Mouse (Mus musculus) spleen, adult 18-20 months (tissue): ENCODE results near the gene Akap2.

Experiments
- DNase-seq, 2 experiments: peaks; one replicate each; pipeline ENCODE4 v3.0.0; 2022; ENCODE audit warnings: mixed read lengths in 2 of 2

Akap2 gene

DNA sequence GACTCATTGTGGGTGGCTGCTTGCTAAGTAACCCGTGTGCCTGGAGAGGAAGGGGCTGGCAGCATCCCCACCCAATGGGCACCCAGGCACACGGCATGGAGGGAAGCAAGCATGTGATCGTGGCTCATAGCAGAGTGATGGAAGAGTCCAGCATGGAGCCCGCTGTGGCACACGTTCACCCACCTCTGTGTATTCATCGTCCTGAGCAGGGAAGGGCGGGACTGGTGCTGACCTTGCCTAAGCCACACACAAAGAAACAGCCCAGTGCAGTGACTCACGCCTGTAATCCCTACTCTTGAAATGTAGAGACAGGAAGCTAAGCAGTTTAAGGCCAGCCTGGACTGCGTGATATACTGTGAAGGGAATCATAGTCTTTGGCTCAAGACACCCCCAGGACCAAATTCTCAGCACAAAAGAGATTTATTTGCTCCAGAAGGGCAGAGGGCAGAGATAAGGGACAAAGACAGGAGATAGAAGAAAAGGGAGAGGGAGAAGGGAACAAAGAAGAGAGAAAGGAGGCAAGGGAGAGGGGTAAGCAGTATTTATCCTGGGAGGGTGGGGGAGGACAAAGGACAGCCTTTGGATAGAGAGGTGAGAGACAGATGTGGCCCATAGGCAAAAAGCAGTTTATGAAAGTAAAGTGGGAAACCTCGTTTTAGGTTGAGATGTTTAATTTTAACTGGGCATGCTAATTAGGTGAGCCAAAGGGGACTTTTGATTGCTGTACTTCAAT, 81.0 kb downstream of the Akap2 start:
- DNase-seq = no peak

DNA sequence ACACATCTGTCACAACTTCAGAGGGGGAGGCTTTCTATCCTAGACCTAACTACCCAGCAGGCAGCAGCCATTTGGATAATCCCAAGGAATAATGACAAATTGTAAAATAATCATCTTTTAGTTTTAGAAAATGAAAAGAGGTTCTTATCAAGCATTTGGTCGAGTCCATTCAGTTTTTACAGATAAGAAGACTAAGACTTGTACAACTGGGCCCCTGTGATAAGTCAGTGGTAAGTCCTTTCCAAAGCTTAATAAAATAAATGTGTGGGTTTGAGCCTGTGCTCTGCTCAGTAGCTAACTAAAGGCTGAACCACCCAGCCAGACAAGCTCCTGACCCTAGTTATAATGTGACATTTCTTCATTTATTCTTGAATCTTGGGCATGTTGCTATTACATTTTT, 81.8 kb downstream of the Akap2 start:
- no peak for DNase-seq

DNA sequence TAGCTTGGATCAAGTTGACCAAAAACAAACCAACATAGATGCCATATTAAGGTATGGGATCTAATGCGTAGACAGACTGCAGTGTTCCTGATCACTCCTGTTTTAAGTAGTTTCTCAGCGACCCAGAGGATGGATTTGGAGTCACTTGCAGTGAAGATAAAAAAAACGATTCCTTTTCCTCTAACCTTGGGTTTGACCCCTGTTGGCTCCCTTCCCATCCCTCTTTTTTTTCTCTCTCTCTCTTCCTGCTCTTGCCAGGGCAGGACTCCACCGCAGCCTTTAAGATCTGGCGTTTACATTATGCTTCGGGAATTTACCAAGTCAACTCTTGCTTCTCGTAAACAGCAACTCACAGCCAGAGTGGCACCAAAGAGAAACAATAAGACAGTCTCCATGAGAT, 83.8 kb downstream of the Akap2 start:
- DNase-seq = no peak

DNA sequence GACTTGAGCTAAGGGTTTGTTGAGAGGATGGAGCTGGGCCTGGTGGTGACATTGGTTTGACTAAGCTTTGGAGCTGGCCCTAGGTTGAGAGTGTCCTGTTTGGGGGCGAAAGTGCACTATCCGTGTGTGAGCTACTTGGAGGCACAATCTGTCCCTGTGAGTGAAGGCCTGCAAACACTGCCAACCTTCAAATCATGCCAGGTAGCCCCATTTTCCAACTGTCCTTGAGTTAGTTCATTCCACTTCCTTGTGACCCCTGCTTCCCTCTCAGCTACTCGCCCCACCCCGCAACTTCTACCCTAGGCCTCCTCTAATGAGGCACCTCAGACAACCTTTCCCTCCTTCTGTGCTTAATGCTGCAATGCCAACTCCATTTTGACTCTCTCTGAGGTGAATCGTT, 84.5 kb downstream of the Akap2 start:
- DNase-seq = no peak

DNA sequence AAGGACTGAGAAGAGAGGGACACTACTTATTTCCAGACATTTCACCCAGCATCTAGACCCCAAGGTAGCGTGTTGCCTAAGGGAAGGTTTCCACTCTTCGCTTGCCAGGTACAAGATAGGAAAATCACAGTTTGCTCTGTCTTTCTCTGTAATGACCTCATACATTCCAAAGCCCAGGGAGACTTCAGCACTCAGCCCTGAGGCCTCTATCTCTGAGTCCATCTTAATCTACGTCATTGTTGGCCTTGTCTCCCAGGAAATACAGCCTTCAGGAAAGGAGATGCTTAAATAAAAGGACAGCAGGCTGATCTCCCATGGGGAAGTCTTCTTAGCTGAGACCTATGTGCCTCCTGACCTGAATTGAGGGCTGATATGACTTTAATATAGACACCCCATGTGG, 85.0 kb downstream of the Akap2 start:
- no peak for DNase-seq

DNA sequence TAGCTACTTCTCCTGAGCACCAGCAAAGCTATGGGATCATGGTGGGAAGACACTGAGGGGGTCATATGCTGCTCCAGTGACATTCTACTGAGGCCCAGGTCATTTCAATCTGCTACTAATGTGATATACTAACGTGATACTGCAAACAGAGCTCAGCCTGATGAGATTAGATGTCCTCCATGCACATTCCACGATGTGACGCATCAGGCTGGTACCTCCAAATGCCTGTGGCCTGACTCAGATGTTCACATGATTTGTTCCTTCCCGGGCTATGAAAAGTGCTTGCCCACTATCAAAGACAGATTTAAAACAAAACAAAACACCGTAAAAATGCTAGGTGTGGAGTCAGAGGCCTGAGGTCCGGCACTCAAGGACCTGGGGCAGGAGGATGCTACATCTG, 87.4 kb downstream of the Akap2 start:
- no peak for DNase-seq

DNA sequence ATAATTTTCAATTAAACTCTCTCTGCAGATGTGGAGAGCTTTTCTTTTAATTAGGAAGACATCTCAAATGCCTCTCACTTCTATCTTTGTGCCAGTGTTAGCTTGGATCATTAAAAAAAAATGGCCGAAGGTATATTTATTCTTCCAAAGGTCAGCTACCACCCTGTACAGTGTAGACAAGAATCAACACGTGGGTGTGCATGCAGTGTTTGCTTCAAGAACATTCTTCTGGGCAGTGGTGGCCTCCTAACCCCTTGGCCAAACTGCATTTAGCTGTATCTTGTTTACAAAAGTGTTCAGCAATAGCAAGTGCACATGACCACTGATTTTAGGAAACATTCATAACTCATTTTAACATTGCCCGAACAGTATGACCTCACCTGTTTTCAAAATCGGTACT, 92.0 kb downstream of the Akap2 start:
- no peak for DNase-seq

DNA sequence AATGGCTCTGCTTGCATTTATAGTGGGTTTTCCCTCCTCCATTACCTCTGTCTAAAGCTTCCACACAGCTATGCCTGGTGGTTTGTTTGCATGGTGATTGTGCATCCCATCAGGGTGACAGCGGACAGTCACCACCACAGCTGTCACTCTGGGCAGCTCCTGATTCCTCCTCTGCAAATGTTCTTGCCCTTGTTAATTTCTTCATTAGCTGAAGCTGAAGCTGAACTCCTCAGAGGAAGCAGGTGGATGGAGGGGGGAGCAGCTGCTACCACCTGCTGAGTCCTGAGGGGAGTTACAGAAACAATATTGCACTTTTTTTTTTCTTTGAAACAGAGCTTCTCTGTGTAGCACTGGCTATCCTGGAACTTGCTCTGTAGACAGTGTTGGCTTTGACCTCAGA, 94.6 kb downstream of the Akap2 start:
- DNase-seq = no peak

DNA sequence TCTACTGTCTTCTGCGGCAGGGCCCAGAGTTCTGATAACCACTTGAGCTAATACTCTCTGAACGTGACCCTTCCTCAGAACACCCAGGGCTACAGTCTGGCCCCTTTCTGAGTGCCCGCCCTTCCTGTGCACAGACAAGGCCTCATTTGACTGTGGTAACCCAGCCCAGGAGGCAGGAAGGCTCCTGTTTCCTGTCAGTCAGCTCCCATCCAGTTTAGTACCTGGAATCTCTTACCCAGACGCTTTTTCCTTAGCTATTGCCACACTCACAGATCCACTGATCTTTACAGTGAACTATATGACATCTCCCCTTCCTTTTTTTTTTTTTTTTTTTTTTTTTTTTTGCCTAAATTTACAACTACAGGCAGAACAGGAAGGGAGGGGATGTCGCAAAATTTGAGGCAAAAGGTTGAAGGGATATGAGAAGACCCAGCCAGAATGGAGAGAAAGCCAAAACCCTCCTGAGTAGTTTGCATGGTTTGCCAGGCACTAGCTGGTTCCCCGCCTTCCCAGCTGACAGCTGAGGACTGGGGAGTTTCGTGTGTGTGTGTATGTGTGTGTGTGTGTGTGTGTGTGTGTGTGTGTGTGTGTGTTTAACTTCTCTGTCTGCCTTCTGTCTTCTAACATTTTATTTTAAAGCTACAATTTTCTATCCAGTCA, 95.6 kb downstream of the Akap2 start:
- peak; percentile 20 to 35 for DNase-seq

DNA sequence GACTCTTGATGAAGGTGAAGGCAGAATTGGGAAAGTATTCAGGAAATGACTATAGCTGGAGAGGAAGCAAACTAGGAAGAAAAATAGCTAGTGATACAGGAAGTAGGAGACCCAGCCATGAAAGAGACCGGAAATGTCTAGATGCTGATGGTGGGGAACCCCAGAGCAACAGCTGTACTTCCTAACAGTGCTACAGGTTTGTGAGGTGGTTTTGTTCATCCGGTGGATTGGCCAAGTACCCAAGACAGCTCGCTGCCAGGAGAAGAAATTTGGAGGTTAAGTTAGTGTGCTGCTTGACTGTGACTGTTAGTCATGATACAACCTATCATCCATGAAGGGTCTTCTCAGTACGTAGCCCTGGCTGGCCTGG, 96.1 kb downstream of the Akap2 start:
- peak; percentile 30 to 35 for DNase-seq

DNA sequence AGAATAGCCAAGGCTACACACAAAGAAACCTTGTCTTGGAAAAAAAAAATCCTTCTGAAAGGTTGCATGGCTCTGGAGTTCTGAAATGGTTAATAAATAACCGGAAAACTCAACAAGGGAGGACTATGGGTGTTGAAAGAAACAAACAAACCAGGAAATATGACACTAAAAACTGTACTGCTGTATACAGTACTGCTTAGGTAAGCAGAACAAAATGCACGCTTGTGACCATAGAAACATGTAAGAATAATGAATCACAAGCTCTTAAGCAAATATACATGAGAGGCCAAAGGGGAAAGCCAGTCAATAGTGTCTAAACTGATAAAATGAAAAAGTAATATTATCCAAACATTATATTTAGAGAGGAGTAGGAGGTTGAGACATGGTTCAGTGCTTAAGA, 97.9 kb downstream of the Akap2 start:
- no peak for DNase-seq

DNA sequence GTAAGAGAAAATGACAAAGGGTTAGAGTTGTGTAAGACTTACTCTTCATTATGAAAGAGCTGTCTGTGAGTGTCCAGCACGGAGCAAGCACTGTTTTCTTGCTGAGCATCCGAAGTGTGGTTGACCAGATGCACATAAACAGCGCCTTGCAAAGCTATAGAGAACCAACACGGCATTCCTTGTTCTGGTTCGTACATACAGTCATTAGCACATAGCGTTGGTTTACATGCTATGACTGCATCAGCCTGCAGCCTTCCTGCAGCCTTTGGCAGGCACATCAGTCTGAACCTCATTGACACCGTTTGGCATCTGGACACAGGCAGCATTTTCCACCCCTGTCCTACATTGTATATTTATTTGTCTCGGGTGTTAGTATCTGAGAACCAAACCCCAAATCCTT, 98.7 kb downstream of the Akap2 start:
- no peak for DNase-seq

DNA sequence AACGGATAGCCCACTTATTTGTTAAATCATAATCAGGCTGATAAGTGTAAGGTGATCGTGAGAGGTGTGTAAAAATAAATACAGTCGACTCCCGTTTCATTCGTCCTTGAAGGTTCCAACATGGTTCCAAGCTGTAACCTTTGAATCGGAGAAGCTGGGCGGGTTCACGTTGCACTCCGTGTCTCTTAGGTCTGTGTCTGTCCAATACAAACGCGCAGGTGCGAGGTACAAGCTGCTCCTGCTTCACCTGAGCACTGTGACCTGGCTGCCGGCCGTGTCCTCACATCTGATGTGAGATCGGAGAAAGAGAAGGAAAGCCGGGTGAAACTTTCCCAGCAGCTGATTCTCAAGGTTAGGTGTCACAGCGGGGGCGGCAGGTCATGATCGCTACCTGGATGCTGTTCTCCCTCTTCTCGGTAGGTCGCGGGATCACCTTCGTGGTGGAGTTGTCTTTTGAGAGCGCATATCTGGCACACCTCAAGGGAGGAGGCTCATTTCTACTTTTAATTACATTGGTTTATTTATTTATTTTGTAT, 103.5 kb downstream of the Akap2 start:
- DNase-seq = no peak

DNA sequence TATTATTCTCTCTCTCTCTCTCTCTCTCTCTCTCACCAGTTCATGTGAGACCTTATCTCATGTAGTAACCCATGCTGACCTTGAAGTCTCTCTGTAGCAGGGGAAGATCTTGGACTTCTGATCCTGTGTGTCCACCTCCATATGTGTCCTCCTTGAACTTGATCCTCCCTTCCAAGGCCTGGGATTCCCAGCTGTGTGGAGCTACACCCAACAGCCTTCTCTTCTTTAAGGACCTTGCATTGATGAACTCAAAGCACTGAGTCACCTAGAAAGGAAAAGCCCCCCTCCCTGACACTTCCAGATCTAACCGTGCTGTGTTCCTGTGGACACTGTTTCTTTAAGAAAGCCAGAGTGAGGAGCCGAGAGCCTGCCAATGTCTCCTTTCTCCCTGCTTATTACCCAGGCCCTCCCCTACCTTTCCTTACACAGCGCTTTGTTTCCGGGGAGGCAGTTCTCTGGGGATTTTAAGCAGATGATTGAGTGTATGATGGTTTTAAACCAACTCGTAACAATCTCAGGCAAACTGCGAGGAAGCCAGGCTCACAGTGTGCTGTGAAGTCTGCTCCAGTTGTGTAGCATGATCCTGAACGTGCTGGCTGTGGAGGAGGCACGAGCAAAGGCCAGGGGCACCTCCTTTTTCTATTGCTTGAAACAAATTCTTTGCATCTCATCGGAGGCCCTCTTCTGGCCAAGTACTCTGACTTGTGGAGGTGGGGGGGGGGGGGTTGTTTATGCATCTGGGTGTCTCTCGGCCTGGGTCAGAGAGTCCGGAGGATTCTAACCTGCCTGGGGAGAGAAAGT, 104.3 kb downstream of the Akap2 start:
- DNase-seq = no peak

DNA sequence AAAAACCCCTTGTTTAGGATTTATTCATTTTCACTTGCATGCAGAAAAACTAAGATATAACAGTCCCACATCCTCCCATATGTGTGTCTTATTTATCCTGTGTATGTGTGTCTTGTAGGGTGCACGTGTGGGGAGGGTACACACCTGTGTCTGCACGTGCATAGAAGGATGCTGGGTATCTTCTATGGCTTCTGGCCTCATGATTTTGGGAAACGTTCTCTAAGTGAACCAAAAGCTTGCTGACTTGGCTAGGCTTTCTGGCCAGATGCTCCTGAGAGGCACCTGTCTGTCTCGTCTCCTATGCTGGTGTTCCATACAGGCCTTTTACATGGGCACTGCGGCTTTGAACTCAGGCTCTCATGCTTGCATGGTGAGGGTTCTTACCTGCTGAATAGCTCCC, 105.2 kb downstream of the Akap2 start:
- DNase-seq = no peak

DNA sequence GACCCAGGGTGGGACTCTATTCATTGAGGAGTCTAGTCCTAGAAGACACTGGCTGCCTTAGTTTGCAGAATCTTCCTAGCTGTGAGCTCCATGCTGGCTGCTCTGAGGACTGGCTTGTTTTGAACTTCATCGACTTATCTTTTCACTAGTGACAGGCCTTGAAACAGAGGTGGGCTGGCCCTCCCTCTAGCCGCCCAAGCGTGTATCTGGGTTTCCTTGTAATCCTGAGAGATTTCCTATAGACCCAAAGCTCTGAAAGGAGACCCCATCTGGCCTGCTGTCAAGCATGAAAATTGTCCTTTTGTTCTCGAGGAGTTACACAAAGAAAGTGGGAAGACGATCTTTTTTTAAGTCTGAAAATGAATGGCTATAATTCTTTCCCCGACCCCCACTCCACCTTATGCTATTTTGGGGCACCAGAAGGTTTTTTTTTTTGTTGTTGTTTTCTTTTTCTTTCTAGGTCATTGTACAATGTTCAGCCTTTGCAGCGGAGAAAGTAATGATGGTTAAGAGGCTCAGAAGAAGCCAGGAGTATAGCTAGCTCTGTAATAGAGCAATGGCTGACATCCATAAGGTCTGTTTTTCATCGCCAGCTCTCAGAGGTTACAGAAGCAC, 107.3 kb downstream of the Akap2 start:
- no peak for DNase-seq

DNA sequence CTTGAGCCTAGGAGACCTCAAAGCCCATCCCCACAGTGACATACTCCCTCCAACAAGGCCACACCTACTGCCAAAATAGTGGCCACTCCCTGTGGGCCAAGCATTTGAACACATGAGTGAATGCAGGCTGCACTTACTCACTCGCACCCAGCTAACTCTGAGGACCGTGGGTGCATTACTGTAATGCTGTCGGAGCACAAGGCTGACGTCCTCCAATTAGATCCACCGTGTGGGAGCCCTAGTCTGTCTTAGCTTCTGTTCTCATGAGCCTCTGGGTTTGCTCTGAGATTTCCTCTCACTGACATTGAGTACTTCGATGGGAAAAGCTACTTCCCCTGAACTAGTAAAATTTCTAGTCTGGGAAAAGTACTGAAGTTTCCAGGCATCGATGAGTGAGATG, 108.8 kb downstream of the Akap2 start:
- no peak for DNase-seq

DNA sequence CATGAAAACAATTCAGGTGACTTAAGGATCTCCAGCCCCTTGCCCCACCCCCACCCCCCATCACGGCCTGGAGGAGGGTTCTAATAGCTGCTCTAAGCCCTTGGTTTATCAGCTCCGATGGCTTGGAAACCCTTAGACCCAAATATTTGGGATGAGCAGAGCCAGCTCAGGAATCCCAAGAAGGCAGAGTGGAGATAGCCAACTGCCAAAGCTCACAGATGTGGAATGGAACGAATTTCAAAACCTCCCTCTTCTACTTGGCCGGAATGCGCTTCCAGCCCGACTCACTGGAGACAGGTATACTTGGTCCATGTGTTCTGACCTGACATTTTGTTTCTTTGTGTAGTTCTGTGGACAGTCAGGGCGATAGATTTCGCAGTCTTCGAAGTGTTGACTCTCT, 111.7 kb downstream of the Akap2 start:
- no peak for DNase-seq

DNA sequence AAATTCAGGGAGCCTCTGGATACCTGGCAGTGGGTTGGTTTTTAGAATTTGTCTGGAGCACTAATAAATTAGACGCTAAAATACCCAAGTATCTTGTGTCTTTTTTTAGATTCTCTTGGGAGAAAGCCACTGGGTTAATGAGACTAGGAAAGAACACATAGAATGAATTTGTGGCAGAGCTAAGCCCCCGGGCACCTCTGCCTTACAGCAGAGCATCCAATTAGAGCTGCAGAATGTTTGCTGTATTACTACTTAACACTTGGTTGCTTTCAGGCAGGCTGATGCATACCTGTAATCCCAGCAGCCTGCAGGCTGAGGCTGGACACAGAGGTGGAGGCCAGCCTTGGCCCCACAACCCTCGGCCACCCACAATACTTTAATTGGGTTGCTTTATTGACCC, 112.3 kb downstream of the Akap2 start:
- no peak for DNase-seq

DNA sequence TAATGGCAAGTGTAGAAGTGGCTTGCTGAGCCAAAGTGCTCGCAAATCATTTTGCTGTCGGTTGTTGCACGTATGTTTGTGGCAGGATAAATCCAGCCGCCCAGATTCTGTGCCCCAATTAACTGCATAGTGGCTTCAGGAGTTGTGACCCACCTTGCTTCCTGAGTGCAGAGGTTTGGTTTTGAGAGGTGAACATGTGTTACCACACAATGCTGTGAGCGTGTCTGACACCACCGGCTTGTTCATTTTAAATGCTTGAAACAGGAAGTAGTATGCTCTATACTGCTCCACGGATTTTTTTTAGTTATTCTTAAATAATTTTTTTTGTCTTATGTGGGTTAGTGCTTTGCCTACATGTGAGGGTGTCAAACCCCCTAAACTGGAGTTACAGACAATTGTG, 114.9 kb downstream of the Akap2 start:
- no peak for DNase-seq

DNA sequence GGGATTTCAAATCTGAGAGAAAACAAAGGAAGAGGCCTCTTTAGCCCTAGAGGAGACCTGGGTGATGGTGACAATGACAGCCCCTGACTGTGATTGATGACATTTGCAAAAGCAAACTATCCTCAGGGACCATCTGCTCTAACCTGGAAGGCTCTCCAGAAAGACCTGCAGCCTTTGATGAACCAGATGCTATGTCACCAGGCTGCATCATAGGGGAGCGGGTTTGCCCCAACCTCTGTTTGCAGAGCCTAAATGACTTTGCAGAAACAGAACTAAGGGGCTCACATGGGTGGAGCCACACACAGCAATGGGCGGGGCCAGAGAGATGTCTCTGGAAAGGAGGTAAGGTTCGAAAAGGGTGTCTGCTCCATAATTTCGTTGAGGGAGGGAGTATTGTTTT, 115.6 kb downstream of the Akap2 start:
- DNase-seq = no peak

DNA sequence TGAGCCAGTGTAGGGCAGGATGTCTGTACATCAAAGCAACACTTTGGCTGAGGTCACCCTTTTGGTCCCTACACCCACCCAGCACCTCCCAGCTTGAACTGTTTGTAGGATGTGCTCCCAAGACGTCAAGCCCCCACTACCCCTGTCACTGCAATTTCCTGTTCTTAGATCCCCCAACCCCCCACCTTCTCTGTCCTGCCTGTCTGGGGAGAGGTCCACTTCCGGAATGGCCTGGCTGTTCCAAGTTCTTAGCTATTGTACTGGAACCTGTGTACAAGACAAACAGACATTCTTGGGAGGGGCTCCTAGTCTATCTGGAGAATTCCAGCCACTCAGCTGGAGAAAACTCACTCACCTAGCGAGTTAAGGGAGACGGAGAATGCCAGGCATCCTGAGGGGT, 116.7 kb downstream of the Akap2 start:
- no peak for DNase-seq

DNA sequence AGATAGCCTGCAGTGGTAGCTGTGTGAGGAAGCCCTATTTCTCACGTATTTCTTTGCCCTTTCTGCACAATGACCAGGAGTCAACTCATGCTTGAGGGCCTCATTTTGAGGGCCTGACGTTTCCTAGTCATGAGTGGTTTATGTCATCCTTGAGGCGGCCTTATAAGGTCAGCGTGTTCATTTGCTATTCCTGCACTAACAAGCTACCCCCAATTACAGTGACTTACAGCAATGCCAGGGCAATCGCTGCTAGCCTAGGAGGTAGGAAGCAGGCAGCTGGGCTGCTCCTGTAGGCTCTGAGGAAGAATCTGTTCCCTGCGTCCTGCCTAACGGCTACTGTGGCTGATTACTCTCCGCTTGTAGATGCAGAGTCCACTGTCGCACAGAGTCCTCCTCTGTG, 119.6 kb downstream of the Akap2 start:
- DNase-seq = no peak
